Mouse (Mus musculus) spleen, postnatal 14 days (tissue): Measurements from ENCODE around the gene Mindy3.

ENCODE experiments used
- DNase-seq, 2 experiments: peaks; one replicate each; pipeline ENCODE4 v3.0.0; 2021 to 2022; ENCODE audit warnings: low spot score in 2 of 2

Mindy3 gene

GRCm38 (mm10) chr2:12371401-12371800 lies 47.9 kb downstream of the Mindy3 start:
- no peak for DNase-seq

- DNase-seq: no peak
Measured at GRCm38 (mm10) chr2:12368451-12368850, 50.8 kb downstream of the Mindy3 start.

GRCm38 (mm10) chr2:12368016-12368415 lies 51.3 kb downstream of the Mindy3 start:
- no peak for DNase-seq

- no peak for DNase-seq
Measured at GRCm38 (mm10) chr2:12361310-12361709, 58.0 kb downstream of the Mindy3 start.

- DNase-seq: no peak
Measured at GRCm38 (mm10) chr2:12354837-12355236, 64.4 kb downstream of the Mindy3 start.

GRCm38 (mm10) chr2:12348914-12349313 lies 70.4 kb downstream of the Mindy3 start:
- DNase-seq: no peak

GRCm38 (mm10) chr2:12331962-12332361 lies 87.3 kb downstream of the Mindy3 start:
- no peak for DNase-seq

- DNase-seq: no peak
Measured at GRCm38 (mm10) chr2:12329620-12330019, 89.7 kb downstream of the Mindy3 start.

GRCm38 (mm10) chr2:12329068-12329407 lies 90.2 kb downstream of the Mindy3 start:
- DNase-seq: no peak

- no peak for DNase-seq
Measured at GRCm38 (mm10) chr2:12328355-12329067, 90.8 kb downstream of the Mindy3 start.

- DNase-seq: no peak
Measured at GRCm38 (mm10) chr2:12327691-12328354, 91.4 kb downstream of the Mindy3 start.

- peak in 1 of 2 experiments; percentile 37 for DNase-seq
Measured at GRCm38 (mm10) chr2:12327216-12327615, 92.1 kb downstream of the Mindy3 start.

- no peak for DNase-seq
Measured at GRCm38 (mm10) chr2:12325868-12326267, 93.4 kb downstream of the Mindy3 start.

GRCm38 (mm10) chr2:12325417-12325816 lies 93.9 kb downstream of the Mindy3 start:
- DNase-seq: no peak

- DNase-seq: no peak
Measured at GRCm38 (mm10) chr2:12320914-12321313, 98.4 kb downstream of the Mindy3 start.

GRCm38 (mm10) chr2:12318715-12319114 lies 100.6 kb downstream of the Mindy3 start:
- DNase-seq: no peak

GRCm38 (mm10) chr2:12318036-12318435 lies 101.2 kb downstream of the Mindy3 start:
- no peak for DNase-seq

GRCm38 (mm10) chr2:12317343-12317742 lies 101.9 kb downstream of the Mindy3 start:
- peak in 1 of 2 experiments; percentile 14 for DNase-seq

GRCm38 (mm10) chr2:12316361-12316760 lies 102.9 kb downstream of the Mindy3 start:
- no peak for DNase-seq

- DNase-seq: no peak
Measured at GRCm38 (mm10) chr2:12314028-12314427, 105.2 kb downstream of the Mindy3 start.

GRCm38 (mm10) chr2:12308466-12308865 lies 110.8 kb downstream of the Mindy3 start:
- DNase-seq: no peak

- DNase-seq: no peak
Measured at GRCm38 (mm10) chr2:12307311-12307710, 112.0 kb downstream of the Mindy3 start.

- DNase-seq: no peak
Measured at GRCm38 (mm10) chr2:12305064-12305650, 114.1 kb downstream of the Mindy3 start.
